Mouse (Mus musculus) heart, postnatal 0 days (tissue): Measurements from ENCODE around the gene Hmgb1.

ENCODE experiments used
- CTCF ChIP-seq: IDR thresholded peaks from 2 replicates; pipeline ENCODE4 v1.5.1; 2016; ENCODE audit warnings: antibody characterized with exemption, control low read depth, low read depth
- EP300 ChIP-seq: IDR thresholded peaks from 2 replicates; pipeline ENCODE4 v1.6.1; 2016; ENCODE audit warnings: antibody characterized with exemption, low read depth

DNA sequence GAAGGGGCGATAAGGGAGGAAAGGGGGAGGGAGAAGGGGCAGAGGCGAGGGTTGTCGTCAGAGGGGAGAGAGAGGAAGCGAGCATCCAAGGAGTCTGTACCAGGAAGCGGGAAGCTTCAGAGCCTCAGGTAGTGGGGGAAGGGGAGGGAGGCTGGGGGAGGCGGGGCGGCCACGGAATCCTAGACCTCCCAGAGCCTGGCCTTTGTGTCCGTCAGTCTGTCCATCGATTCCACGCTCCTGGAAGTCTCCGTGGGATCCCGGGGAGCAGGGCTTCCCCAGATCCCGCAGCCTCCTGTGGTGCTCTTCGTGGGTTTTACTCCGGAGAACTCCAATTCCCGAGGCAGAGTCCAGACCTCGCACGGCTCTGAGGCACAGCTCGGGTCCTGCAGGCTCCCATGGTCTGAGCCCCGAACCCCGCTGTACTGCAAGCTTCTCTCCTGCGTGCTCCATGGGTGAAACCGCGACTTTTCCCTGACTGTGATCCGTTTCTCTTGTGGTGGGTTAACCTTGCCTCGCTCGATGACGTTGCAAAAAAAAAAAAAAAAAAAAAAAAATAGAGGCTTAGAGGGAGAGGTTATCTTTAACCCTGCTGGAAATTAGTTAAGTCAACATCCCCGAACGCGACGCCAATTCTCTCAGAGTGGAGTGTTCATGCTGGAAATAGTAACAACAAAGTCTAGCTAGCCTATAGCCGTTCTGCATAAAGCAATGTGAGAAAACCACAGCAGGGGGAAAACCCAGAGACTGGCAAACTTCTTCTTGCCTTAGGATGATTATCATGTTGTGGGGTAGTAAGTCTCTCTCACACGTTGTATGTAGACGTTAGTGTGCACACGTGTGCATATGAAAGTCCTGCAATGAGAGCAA, 168.7 kb downstream of the Hmgb1 start:
- TF ChIP-seq EP300, result no peak
- no peak for TF ChIP-seq CTCF
